Mouse (Mus musculus): ENCODE results near the gene Wipf3. TPM values are rescaled to one million over a fixed set of nuclear protein-coding genes. Genes with fewer than 3 reads are reported as not detected.

Gene Wipf3
- total and polyA plus RNA-seq, 3 experiments: 0.64 to 1.3 (median 1.2) TPM

DNA sequence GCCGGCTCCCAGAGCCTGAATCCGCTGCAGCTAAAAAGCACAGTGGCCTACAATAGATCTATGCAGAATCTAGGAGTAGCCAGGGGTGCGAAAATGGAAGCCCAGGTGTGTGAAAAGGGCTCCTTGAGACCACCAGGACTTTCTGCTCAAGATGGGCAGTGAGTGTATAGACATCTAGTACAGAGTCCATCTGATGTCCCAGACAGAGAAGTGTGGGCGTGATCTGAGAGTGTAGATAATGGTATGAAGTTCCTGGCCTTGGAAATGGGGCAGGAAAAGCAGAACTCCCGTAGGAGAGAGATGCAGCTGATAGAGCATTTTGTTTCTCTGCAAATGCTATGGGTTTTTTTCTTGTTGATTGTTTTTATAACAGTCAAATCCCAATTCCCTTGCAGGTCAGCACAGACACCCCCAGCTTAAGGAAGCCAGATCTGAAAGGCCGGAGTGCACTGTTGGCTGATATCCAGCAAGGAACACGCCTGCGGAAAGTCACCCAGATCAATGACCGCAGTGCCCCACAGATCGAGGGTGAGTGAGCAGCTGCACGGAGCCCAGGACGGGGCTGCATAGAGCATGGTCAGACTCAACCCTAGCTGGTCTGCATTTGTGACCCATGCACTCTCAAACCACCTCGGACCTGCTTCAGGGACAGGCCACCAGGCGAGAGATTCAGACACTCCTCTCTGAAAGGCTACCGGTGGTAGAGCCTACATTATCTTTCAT is 52.1 kb downstream of the Wipf3 start:
- no peak overlapping the region for H3K4me2 ChIP-seq (ENCODE audit: insufficient read depth, low read depth, poor library complexity, severe bottlenecking)
- no peak overlapping the region for H3K4me3 ChIP-seq (replicated peaks in 1 of 3; ENCODE audit: low read depth in 2 of 3, low read length in 2 of 3, poor library complexity in 1 of 3)
- peaks cover 0 to 3% of the 10 kb centered on the region in 2 experiments for H3K36me3 ChIP-seq (replicated peaks in 1 of 2; ENCODE audit: control insufficient read depth in 1 of 2, insufficient read depth in 1 of 2, low read length in 1 of 2)
- H3K9ac ChIP-seq (ENCODE audit: insufficient read depth, low read depth): no peak overlapping the region
- peaks cover 3 to 11% of the 10 kb centered on the region in 2 experiments for H3K4me1 ChIP-seq (ENCODE audit: control insufficient read depth in 1 of 2, insufficient read depth in 2 of 2)
- in situ Hi-C loops (cut with MboI; ENCODE audit: low pct_ligation_motif_present, low pct_unique_long_range_greater_than_20kb, low sequenced_read_pairs): no loop called here
- no peak overlapping the region for H3K27ac ChIP-seq (ENCODE audit: insufficient read depth, low read depth)
- peaks cover 3% of the 10 kb centered on the region for H3K9me3 ChIP-seq (replicated peaks; ENCODE audit: low read length)
- H3K79me2 ChIP-seq (replicated peaks; ENCODE audit: control insufficient read depth, extremely low read depth, insufficient read depth, poor library complexity, severe bottlenecking): no peaks in the 10 kb centered on the region
- H3K27me3 ChIP-seq (replicated peaks): no peaks in the 10 kb centered on the region
- TF ChIP-seq MAFK (IDR thresholded peaks at IDR 0.05; ENCODE audit: insufficient replicate concordance, low read length) (no peak), NELFE (IDR thresholded peaks at IDR 0.05; ENCODE audit: low read depth, low read length) (no peak), UBTF (IDR thresholded peaks at IDR 0.05; ENCODE audit: low read depth, low read length) (no peak), POLR2AphosphoS2 (IDR thresholded peaks at IDR 0.05; ENCODE audit: low read depth, low read length) (no peak), MAZ (IDR thresholded peaks at IDR 0.05; ENCODE audit: low read depth, low read length) (no peak), JUN (IDR thresholded peaks at IDR 0.05; ENCODE audit: insufficient read depth, low read depth, low read length) (no peak), ZKSCAN1 (IDR thresholded peaks at IDR 0.05; ENCODE audit: borderline replicate concordance, low read depth, low read length) (no peak)
- no peak for DNase-seq (ENCODE audit: extremely low read depth)
- dilution Hi-C loops (cut with MboI; ENCODE audit: extremely low pct_ligation_motif_present, extremely low pct_unique_long_range_greater_than_20kb, low sequenced_read_pairs): no loop called here

DNA sequence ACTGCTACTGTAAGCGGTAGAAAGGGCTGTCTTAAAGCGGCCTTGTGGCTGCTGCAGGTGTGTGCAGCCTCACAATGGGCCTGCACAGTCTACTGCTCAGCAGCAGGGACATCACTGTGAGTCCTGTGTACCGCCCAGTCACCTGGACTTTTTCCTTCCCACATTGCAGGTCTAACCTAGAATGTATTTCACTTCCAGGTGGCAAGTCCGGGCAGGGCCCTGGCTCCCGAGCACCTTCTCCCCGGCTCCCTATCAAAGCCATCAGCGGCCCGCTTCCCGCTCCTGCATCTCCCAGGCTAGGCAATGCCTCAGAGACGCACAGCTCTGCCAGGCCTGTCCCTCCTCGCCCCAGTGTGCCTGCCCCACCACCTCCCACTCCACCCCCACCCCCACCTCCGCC is 55.6 kb downstream of the Wipf3 start:
- peaks cover 0 to 3% of the 10 kb centered on the region in 2 experiments for H3K36me3 ChIP-seq (replicated peaks in 1 of 2; ENCODE audit: control insufficient read depth in 1 of 2, insufficient read depth in 1 of 2, low read length in 1 of 2)
- TF ChIP-seq SIN3A (IDR thresholded peaks at IDR 0.05; ENCODE audit: low read length) (no peak), CHD1 (IDR thresholded peaks at IDR 0.05; ENCODE audit: low read depth, low read length) (no peak), PAX5 (IDR thresholded peaks at IDR 0.05; ENCODE audit: low read length) (no peak), USF2 (conservative IDR thresholded peaks at IDR 0.05; ENCODE audit: low read depth, low read length) (no peak), TBP (conservative IDR thresholded peaks at IDR 0.05; ENCODE audit: low read depth, low read length) (no peak), RCOR1 (conservative IDR thresholded peaks at IDR 0.05; ENCODE audit: low read depth, low read length) (no peak), SMC3 (IDR thresholded peaks at IDR 0.05; ENCODE audit: low read depth, low read length) (no peak), ELF1 (IDR thresholded peaks at IDR 0.05; ENCODE audit: low read depth, low read length) (no peak)
- H3K9me3 ChIP-seq (replicated peaks; ENCODE audit: low read length): peaks cover 3% of the 10 kb centered on the region
- in situ Hi-C loops (cut with MboI; ENCODE audit: low pct_ligation_motif_present, low pct_unique_long_range_greater_than_20kb, low sequenced_read_pairs): no loop called here
- peaks cover 4 to 15% of the 10 kb centered on the region in 2 experiments for H3K4me1 ChIP-seq (ENCODE audit: control insufficient read depth in 1 of 2, insufficient read depth in 2 of 2)
- H3K4me2 ChIP-seq (ENCODE audit: insufficient read depth, low read depth, poor library complexity, severe bottlenecking): no peak overlapping the region
- H3K27me3 ChIP-seq (replicated peaks): no peaks in the 10 kb centered on the region
- peak; percentile 17 for DNase-seq (ENCODE audit: extremely low read depth)
- no peak overlapping the region for H3K27ac ChIP-seq (ENCODE audit: insufficient read depth, low read depth)
- dilution Hi-C loops (cut with MboI; ENCODE audit: extremely low pct_ligation_motif_present, extremely low pct_unique_long_range_greater_than_20kb, low sequenced_read_pairs): no loop called here
- H3K4me3 ChIP-seq (replicated peaks in 1 of 3; ENCODE audit: low read depth in 2 of 3, low read length in 2 of 3, poor library complexity in 1 of 3): no peak overlapping the region
- H3K9ac ChIP-seq (ENCODE audit: insufficient read depth, low read depth): no peak overlapping the region
- no peaks in the 10 kb centered on the region for H3K79me2 ChIP-seq (replicated peaks; ENCODE audit: control insufficient read depth, extremely low read depth, insufficient read depth, poor library complexity, severe bottlenecking)
